Mouse (Mus musculus): ENCODE results near the gene Mycbp2.

Gene Mycbp2

DNA sequence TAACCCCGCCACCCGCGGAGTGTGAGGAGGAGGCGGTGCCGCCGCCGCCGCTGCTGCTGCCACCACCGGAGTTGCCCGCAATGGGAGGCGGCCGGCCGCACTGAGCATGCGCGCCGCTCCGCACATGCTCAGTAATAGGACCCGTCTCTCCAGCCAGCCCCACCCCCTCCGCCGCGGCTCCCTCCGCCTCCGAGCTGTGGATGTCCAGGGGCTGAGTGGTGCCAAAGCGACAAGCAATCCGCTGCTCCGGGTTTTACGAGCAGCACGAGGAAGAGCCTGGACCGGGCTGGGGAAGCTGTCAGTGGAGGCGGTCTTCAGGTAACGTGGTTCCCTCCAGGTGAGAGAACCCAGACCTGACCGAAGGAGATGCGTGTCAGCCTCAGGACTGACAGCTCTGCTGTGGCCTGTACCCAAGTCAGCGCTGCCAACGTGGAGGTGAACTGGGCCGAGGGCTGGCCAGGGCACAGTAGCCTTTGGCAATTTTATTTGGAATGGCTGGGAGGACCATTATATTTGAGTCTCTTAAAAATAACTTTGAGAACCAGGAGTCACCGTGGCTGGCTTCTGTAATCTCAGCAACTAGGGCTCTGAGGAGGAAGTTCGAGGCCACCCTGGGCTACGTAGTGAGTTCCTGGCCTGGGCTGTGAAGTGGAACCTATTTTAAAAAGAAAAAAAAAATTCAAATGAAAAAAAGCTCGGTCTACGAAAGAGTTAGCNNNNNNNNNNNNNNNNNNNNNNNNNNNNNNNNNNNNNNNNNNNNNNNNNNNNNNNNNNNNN, at the start of gene Mycbp2:
TSS of gene Mycbp2 (minus strand) at position 86 of the 777 bp plus-strand sequence.
- in situ Hi-C loops (cut with MboI, MseI), result loop anchor here (10.0 kb wide), 1 partner anchor 118 kb away; no protein-coding TSS in a partner anchor

- in situ Hi-C loops (cut with MboI, MseI), result no loop called here
Observed at GRCm38 (mm10) chr14:103392391-103392790, 45.8 kb upstream of the Mycbp2 start.

DNA sequence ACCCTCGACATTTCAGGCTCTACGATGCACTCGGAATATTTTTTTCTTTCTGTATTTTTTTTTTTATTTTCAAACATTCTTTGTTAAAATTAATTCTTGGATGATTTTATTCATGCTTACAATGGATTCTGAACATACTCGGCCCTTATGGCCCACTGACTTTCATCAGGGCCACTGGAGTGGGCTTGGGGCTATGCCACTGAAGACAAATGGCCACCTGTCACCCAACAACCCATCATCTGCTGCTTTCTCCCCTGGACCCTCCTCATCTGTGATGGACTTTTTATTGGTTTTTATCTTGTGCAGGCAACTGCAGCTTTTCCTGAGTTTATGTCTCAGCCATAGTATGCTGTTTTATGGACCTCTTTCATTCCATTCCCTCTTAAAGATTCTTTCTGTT, 40.8 kb upstream of the Mycbp2 start:
- in situ Hi-C loops (cut with MboI, MseI), result no loop called here

DNA sequence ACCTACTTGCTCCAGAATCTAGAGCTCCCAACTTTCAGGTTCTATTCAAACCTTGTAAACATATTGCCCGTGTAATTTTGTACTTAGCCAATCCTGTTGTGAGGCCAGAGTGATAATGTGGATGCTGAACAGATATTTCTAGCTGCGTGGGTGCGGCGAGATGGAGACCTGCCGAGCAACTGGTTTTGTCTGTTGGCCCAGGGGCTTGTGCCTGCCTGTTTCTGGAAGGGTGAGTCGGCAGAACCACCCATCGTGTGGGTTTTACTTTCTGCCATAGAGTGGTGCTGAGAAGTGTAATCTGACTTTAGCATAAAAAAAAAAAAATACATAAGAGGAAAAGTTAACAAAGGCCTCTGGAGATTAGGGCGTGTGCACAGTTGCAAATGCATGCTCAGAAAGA, 40.3 kb upstream of the Mycbp2 start:
- in situ Hi-C loops (cut with MboI, MseI), result no loop called here

DNA sequence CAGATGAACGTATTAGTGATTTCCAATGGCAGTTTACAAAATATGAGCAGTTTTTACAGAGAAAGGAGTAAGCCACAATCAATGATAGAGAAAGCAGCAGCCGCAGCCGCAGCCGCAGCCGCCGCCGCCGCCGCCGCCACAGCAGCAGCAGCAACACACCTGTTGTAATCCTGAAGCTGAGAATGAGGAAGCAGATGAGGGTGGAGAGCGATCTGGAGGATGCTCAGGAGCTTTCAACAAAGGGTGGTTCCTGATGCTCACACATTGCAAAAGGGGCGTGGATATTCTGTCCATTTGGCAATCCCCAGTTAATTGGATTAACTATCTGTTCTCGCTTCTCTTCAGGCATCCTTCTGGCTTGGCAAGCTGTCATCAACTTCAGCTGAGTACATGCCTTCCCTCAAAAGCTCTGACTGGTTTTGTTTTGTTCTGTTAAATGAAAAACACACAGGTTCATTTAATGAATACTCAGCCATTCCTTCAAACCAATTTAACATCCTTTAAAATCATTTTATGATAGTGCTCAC, 38.5 kb upstream of the Mycbp2 start:
- in situ Hi-C loops (cut with MboI, MseI), result no loop called here

DNA sequence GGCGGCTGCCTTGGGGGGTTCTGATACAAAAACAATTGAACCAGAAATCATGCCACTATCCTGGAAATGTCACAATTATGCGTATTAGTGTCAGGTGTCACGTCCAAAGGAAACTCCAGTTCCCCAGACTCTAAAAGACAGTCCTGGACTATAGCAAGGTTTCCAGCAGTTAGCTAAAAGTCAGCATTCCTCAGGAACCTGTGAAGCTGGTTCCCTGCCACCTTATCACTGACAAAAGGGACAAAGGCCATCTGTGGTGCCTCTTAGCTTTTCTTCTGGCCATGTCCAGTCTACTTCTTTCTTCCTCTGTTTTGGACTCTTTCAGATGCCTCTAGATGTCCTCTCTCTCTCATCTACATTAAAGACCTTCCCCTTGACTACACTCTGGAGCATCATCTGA, 32.1 kb upstream of the Mycbp2 start:
- in situ Hi-C loops (cut with MboI, MseI), result loop anchor here (5.0 kb wide), 2 partner anchors 39 to 84 kb away; no protein-coding TSS in a partner anchor

GRCm38 (mm10) chr14:103376765-103377164, 30.2 kb upstream of the Mycbp2 start:
- in situ Hi-C loops (cut with MboI, MseI), result loop anchor here (5.0 kb wide), 2 partner anchors 41 to 86 kb away; no protein-coding TSS in a partner anchor

DNA sequence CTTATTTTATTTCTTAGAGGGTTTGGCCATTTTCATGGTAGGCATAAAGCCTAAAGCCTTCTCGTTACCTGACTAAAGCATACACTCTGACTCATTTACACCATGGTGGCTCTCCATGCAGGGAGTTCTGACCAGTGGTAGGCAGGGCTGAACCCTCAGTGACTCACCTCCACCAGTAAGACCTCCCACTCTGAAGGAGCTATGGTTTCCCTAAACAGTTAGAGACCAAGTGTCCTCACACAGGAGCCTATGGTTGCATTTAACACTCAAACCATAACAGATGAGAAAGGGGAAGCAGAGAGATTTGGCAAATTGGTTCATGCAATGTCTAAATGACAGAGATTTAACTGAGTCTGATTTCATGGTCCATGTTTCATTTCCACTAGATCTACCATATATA, 28.9 kb upstream of the Mycbp2 start:
- in situ Hi-C loops (cut with MboI, MseI), result loop anchor here (5.0 kb wide), 2 partner anchors 42 to 87 kb away; no protein-coding TSS in a partner anchor

DNA sequence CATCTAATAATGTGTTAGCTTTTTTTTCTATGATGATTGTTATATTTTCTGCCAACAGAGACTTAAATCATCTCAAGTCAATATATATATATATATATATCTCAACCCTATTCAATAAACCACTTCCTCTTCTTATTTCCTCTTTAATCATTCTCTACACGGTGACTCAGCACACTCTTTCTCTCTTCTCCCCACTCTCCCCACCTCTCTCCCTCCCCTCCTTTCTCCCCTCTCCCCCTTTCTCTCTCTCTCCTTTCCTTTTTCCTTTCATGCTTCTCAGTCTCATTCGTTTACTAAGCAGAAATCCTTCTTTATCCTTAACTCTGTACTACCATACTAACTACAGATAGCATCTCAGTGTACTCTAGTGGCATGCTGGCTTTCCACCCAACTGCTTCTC, 16.6 kb upstream of the Mycbp2 start:
- in situ Hi-C loops (cut with MboI, MseI), result no loop called here

- in situ Hi-C loops (cut with MboI, MseI), result no loop called here
Observed at GRCm38 (mm10) chr14:103356066-103356465, 9.5 kb upstream of the Mycbp2 start.

DNA sequence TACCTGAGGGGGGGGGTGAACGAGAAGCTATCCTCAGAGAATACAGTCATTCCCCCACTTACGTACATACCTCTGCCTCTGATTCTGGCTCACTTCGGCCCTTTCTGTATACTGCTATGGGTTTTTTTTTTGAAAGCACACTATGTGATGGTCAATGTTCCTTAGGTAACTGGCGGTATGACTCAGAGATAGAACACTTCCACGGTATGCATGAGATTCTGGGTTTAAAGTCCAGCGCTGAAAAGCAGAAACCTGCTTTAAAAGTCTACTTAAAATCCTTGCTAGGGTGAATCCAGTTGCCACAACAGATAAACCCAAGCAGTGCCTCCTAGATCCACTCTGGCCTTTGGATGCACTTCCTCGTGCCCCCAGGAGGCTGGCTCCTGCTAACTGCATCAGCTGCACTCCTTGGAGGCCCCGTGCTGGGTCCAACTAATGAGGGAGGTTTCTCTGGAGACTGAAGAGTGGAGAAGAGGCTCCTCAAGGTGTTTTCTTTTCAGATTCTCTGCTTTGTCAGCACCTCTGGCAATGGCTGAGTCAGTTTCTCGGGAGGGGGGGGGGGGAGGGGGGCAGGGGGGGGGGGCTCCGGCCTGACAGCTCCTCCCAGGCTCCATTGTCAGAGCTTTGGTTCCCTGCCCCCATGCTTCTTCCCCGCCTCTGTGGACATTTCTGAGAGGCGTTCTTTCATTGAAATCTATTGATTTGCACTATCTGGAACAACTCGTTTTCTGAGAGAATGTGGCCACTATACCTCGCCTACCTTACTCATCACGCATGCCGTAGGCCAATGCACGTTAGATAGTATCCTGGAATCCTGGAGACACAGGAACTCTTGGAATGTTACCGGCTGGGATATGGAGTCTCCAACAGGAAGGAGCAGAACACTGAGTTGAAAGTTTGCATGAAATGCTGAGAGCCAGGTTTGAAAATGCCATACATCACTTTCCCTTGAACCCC, 8.1 kb upstream of the Mycbp2 start:
- in situ Hi-C loops (cut with MboI, MseI), result no loop called here

GRCm38 (mm10) chr14:103345858-103346728, 521 bp downstream of the Mycbp2 start:
- in situ Hi-C loops (cut with MboI, MseI), result loop anchor here (10.0 kb wide), 1 partner anchor 119 kb away; no protein-coding TSS in a partner anchor

GRCm38 (mm10) chr14:103345486-103345857, 1.1 kb downstream of the Mycbp2 start:
- in situ Hi-C loops (cut with MboI, MseI), result loop anchor here (10.0 kb wide), 1 partner anchor 119 kb away; no protein-coding TSS in a partner anchor

DNA sequence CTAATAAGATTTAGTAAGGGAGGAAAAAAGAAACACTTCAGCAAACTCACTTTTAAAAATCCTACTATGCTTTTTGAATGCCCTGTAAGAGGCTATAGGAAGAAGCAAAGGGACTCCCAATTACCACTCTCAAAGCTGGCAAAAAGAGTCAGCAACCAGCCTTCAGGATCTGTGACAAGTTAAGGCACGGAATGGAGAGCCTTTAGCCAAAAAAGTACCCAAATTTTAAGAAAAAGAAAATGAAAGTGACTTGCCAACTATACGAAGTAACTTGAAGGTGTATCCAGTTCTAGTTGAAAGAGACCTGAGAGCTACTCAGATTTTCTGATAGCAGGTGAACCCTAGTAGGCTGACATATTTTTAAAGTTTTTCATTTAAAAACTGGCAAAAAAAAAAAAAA, 1.6 kb downstream of the Mycbp2 start:
- in situ Hi-C loops (cut with MboI, MseI), result loop anchor here (10.0 kb wide), 1 partner anchor 120 kb away; no protein-coding TSS in a partner anchor

- in situ Hi-C loops (cut with MboI, MseI), result loop anchor here (10.0 kb wide), 1 partner anchor 121 kb away; no protein-coding TSS in a partner anchor
Observed at GRCm38 (mm10) chr14:103343791-103344190, 2.8 kb downstream of the Mycbp2 start.

DNA sequence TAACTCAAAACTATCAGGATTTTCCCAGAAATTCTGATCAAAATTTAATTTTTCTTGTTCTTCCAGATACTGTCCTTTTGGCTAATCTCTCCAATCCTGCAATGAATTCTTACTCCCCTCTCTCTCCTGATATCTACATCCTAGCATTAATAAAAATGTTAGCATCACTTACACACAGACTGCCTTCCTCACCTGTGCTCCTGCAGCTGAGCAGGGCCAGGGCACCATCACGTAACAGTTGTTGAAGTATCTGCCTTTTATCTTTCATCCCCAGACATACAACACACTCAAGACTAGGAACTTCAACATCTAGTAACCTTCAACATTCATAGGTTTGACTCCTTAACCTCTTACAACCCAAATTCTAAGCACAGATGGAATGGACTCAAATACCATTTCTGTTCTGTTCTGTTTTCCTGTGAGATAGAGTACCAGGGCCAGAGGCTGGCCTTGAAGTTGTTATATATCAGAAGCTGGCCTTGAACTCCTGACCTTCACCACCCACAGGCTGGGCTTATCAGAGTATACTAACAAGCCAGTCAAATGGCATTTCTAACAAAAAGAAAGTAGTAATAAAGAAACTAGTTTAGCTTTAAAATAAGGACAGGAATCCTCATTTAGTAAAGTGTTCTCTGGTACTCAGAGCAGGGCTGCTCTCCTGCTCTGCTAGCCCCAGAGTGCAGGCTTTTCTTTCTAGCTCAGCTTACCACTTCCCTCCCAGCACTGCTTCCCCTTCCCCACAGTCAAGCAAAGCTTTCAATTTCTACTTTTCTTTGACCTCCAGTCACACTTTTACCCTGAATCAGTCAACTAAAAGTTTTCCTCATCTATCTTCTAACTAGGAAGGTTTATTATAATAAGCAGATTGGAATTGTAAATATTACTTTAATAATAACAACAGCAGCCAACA, 5.0 kb downstream of the Mycbp2 start:
- in situ Hi-C loops (cut with MboI, MseI), result loop anchor here (10.0 kb wide), 1 partner anchor 123 kb away; no protein-coding TSS in a partner anchor

- in situ Hi-C loops (cut with MboI, MseI), result no loop called here
Observed at GRCm38 (mm10) chr14:103312926-103313325, 33.7 kb downstream of the Mycbp2 start.

DNA sequence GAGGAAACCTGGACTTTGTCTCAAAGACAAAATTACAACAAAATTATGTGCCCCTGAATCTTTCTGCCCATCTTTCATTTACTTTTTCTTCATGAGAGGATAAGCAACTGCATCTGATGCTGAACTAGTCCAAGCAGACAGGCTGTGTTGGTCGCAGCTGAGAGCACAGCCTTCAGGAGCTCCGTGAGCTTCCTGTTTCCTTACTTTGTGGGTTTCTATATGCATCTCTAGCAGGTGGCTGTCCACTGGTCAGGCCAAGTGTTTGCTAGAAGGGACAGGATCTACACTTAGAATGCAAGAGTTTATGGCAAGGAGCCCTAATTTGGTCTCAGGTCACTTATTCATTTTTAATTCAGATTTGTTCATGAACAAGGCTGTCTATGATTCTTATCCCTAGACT, 50.4 kb downstream of the Mycbp2 start:
- in situ Hi-C loops (cut with MboI, MseI), result no loop called here

GRCm38 (mm10) chr14:103286650-103287049, 60.0 kb downstream of the Mycbp2 start:
- in situ Hi-C loops (cut with MboI, MseI), result no loop called here

GRCm38 (mm10) chr14:103276667-103277066, 69.9 kb downstream of the Mycbp2 start:
- in situ Hi-C loops (cut with MboI, MseI), result no loop called here
